Mouse (Mus musculus): ENCODE measurements around the gene Myog.

DNA sequence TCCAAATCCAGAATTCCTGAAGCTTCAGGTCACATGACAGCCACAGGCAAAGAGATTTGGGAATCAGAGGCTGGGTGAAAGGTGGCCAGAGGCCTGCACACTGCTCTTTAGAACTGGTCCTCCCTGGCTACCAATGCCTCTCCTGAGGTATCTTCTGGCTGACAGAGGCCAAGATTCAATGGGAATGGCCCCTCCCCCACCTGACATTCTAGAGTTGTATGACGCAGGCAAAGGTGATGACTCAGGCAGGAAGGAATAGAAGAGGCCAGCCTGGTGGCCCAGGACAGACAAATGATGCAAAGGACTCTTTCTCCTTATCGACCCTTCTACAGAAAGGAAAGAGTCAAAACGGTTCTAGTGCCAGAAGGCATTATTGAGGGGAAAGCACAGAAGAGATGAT, 1.6 kb upstream of the Myog start:
- TF ChIP-seq CTCF (conservative IDR thresholded peaks at IDR 0.05; ENCODE audit: insufficient read depth, insufficient read length, low read depth, low read length): no peak
- no peak for TF ChIP-seq POLR2A (IDR thresholded peaks at IDR 0.05; ENCODE audit: low read depth, low read length)

Data from kidney, adult 2 months (tissue).